13 mouse cellular contexts compared by ENCODE assay signal in genomic region chr2:27754094-27754493, GRCm38 (mm10).
DNase-seq lines count a peak whose midpoint lies in the region.
"Had no signal": no experiment of that assay in that cellular context is flagged by ENCODE, and none has a peak within 500 bp of the region (broad histone marks: within the 10 kb centered on the region; RNA-seq: fewer than 3 reads in every experiment).

No protein-coding gene starts in this region.

- DNase-seq in heart, adult 11 months = peak; percentile 91
- DNase-seq in heart, postnatal 4 days = no peak
- DNase-seq: adrenal gland, adult 2 months; adrenal gland, adult 8-10 months; adrenal gland, postnatal 10 days; adrenal gland, postnatal 14 days; adrenal gland, postnatal 25 days; adrenal gland, postnatal 36 days; B cell, adult 2 months; cerebellum, adult 11 months; cerebellum, adult 11-12 months; cerebellum, adult 18-20 months; cerebellum, adult 2 months had no signal
